Mouse (Mus musculus) liver, adult (tissue): ENCODE measurements at regions not wholly inside any gene's neighbourhood (a gene's known extent, or its start where the extent isn't known, plus 50 kb on each side); places are given as distances from the start of the nearest gene placed in this dataset.

ENCODE experiments used
- GATA4 ChIP-seq: IDR thresholded peaks from 2 replicates; pipeline ENCODE4 v1.6.1; 2014; ENCODE audit warnings: mild to moderate bottlenecking, low read length; ENCODE audit not compliant: insufficient replicate concordance

DNA sequence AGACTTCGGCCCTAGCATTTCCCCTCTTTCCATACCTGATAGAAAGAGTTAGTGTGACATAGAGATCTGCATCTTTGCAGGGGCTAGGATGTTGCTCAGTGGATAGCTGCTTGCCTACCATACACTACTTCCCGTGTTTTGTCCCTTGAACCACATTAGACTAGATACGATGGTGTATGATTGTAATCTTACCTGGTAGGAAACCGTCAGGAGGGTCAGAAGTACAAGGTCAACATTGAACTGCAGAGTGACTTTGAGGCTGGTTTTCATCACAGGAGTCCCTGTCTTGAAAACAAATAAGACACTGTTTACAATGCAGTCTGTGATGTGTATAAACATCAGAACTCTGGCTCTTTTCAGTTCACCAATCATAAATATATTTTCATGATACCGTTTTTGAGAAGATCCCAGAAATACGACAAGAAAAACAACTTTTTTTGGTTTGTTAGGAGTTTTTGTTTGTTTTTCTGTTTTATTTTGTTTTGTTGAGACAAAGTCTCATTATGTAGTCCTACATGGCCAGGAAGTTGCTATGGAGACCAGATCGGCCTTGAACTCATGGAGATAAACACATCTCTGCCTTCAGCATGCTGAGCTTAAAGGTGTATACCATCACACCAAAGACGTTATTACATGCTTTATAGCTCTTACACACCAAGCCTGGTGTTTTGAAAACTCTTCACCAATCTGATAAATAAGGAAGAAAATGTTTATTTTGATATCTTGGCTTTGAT lies 81.2 kb upstream of the Dpyd start:
- TF ChIP-seq GATA4 = peak; percentile 78; the same call in 1 of the 2 replicates

DNA sequence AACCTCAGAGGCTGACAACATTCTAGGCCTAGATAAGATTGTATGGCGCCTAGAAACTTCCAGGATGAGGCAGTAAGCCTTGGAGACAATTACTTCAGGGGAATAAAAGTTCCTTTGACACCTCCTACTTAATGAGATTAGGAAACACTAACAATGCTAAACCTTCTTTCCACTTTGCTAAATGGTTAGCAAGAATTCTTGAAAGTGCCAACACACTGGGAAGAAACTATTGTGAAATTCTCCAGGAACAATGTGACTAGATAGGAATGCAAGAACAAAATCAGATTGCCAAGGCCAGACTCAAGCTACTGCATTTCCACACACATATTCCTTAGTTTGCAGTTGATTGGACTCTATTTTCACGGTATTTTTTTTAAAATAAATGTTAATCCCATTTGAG lies 76.0 kb upstream of the Dpyd start:
- no peak for TF ChIP-seq GATA4

DNA sequence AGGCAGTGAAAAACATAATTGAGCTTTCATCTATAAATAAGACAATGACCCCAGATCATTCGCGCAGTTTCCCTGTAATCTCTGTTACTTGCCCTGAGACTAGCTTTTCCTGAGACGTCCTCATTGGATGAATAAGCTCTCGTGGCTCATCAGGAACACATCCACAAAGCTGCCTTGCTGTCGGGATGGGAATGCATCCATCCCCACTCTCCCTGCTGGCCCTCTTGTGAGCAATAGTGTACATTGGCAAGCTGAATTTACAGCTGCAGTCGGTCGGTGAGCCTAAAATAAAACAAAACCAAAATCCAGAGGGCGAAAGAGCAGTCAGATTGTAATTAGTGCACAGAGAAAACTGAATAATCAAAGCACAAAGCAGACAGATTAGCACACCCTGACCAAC lies 74.5 kb upstream of the Dpyd start:
- TF ChIP-seq GATA4 = no peak

DNA sequence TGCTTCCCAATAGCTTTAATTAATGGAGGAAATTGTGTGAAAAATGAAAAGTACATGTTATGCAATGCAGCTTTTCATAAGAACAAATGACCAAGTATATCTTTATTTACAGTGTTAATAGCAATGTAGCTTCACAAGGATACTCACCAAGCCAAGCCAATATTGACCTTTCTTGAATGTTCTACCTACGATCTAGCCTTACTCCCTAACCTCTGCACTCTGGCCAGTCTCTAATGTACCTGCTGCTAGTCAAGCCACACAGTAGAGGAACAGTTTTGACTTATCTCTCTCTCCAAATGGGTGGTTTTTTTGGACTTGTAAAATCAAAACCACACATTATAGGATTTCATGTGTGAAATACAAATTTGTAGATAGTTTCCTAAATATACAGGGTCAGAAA lies 70.8 kb upstream of the Dpyd start:
- no peak for TF ChIP-seq GATA4

DNA sequence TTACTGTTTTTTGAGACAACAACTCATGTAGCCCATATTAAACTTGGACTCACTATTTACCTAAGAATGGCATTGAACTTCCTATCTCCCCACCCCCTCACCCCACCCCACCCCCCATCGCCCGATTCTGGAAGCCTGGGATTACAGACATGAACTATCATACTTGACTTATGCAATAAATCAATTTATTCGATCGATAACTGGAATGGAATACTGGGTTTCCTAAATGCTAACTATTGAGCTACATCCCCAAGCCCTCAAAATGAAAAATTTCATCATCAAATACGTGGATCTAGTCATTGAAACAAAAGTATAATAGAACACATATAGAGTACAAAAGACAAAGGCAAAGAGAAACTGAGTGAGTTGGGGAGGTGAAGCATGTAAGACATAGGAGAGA lies 70.1 kb upstream of the Dpyd start:
- peak; percentile 43; the same call in 1 of the 2 replicates for TF ChIP-seq GATA4

DNA sequence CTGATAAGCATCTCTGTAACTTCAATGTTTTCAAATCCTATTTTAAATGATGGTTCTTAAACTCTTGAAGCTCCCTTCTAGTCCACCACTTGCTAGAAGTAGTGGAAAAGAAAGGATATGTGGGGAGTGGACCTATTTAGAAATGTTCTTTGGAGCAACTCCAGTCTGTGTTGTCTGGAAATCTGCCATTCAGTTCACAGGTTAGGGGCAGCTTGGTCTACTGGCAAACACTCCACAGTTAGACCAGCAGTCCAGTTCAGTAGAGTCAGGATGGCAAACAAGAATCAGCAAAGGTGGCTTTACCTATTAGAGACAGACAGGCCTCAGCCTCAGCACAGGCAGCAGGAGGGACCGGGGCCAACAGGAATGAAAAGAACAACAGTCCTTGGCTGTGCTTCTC lies 67.3 kb upstream of the Dpyd start:
- peak; percentile 58; the same call in 1 of the 2 replicates for TF ChIP-seq GATA4

DNA sequence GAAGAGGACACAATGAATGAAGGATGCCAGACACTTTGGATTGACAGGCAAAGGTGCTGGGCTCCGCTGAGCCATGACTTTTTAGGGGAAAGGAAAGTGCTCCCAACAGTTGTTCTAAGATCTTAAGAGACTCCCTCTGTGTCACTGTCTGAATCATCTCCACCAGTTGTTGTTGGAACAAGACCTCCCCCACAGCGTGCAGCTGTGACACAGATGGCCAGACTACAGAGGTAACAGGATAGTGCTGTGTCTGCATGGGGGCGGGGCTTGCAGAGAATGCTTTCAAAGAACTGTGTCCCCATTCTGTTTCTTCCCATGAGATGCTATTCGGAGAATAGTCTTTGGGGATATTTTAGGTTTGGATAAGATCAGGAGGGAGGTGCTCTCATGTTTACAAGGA lies 61.7 kb upstream of the Dpyd start:
- TF ChIP-seq GATA4 = no peak

DNA sequence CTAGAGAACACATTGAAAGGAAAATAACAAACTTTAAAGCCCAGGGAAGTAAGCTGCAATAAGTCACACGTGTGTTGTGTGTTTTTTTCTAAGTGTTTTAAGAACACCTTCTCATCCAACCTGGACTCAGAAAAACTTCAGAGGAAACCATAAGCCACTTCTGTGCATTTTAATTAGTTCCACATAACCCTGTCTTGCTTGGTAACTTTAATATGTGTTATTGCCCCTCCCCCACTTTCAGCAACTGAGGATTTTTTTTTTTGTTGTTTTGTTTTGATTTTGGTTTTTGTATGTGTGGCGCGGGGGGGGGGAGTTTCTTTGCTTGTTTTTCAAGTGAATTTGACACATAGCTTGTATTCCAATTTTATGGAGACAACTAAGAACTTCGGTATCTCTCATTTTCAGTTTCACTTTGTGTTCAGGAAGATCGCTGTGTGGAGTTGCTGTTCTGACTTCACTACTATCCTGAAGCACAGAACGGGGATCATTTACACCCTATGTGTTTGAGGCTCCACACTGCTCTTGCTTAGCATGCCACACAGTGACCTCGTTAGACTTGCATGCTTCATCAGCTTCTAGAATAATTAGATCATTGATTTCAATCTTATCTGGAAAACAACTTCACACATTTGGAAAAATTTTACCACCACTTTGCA lies 54.2 kb upstream of the Dpyd start:
- TF ChIP-seq GATA4 = no peak

DNA sequence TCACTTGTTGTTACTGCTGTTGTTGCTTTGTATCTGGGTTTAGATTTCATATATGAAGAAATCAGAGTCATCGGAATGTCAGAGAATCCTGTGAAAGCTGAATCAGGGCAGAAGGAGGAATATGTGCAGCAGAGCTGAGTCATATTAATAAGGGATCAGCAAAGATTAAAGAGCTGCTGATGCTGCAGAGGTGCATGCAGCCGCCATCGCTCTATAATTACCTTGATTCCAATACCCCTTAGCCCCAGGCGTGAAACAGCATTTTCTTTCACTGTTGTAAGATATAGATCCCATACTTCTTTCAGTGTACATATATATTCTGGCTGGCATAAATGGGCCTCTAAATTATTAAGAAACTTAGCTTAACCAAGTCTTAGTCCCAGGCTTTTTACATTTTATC lies 51.1 kb upstream of the Dpyd start:
- TF ChIP-seq GATA4 = no peak

DNA sequence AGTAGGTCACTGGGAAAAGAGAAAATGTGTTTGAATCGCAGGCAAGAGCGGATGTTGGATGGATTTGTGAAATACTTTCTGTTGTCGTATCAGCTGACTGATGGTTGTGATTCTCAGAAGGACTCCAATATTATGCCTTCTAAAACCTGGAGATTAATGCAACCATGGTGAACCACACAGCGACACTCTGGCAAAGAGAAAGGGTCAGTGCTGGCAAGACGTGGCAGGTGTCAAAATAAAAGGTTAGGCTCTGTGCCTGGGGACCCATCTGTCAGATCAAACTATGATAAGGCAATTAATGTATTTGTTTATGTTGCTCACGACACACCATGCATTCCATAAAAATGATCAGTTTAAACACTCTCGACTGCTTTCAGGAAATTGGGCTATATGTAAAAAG lies 50.0 kb upstream of the Dpyd start:
- TF ChIP-seq GATA4 = no peak
